Mouse (Mus musculus) embryonic facial prominence, embryonic 11.5 days (tissue): Measurements from ENCODE around the gene Fmnl2. TPM values are rescaled to one million over a fixed set of nuclear protein-coding genes. Genes with fewer than 3 reads are reported as not detected.

Source experiments
- ATAC-seq: fragments of 200-750 bp; cut with Nextera tagmentation; replicated peaks from 2 replicates; pipeline ENCODE4 v1.8.0; 2017; ENCODE audit warnings: low read depth; ENCODE audit not compliant: insufficient number of reproducible peaks, low FRiP score, low TSS enrichment
- DNase-seq: peaks from one replicate; pipeline ENCODE4 v3.0.0-alpha.2; 2015; ENCODE audit warnings: low spot score
- H3K27ac ChIP-seq: fragments of 300-500 bp; sonication (generic); replicated peaks from 2 replicates; pipeline ENCODE4 v1.5.1; 2014; ENCODE audit warnings: mild to moderate bottlenecking, low read depth, low read length, control low read depth
- H3K27me3 ChIP-seq: fragments of 300-500 bp; sonication (generic); 2 replicates; pipeline ENCODE4 v1.6.1; 2014; ENCODE audit warnings: mild to moderate bottlenecking, low read length, moderate library complexity, mixed read lengths; ENCODE audit not compliant: control insufficient read depth, insufficient read depth
- H3K36me3 ChIP-seq: fragments of 300-500 bp; sonication (generic); replicated peaks from 2 replicates; pipeline ENCODE4 v1.6.1; 2014; ENCODE audit warnings: low read depth, mild to moderate bottlenecking, low read length, moderate library complexity, mixed read lengths; ENCODE audit not compliant: control insufficient read depth, insufficient read depth
- H3K4me1 ChIP-seq: fragments of 300-500 bp; sonication (generic); 2 replicates; pipeline ENCODE4 v1.6.1; 2014; ENCODE audit warnings: low read length, mixed read lengths; ENCODE audit not compliant: control insufficient read depth, insufficient read depth
- H3K4me2 ChIP-seq: fragments of 300-500 bp; sonication (generic); 2 replicates; pipeline ENCODE4 v1.6.1; 2014; ENCODE audit warnings: low read depth, mild to moderate bottlenecking, control low read depth, low read length, moderate library complexity
- H3K4me3 ChIP-seq: fragments of 300-500 bp; sonication (generic); 2 replicates; pipeline ENCODE4 v1.5.1; 2014; ENCODE audit warnings: low read depth, low read length, control low read depth
- H3K9ac ChIP-seq: fragments of 300-500 bp; sonication (generic); replicated peaks from 2 replicates; pipeline ENCODE4 v1.6.1; 2014; ENCODE audit warnings: mild to moderate bottlenecking, control low read depth, low read length
- H3K9me3 ChIP-seq: fragments of 300-500 bp; sonication (generic); replicated peaks from 2 replicates; pipeline ENCODE4 v1.6.1; 2016; ENCODE audit warnings: mild to moderate bottlenecking, low read length, inconsistent platforms, mixed read lengths; ENCODE audit not compliant: control insufficient read depth
- WGBS: fragments of 180-500 bp; shearing (Covaris S2); extraction: QIAGEN DNeasy Blood & Tissue Kit; methylation state at CpG from one replicate; pipeline ENCODE4 v1.1.7; 2014; 5-methylcytosine and 5-hydroxymethylcytosine counted together
- polyA plus RNA-seq: library from polyadenylated mRNA; unstranded; fragments of >200 nt; fragmentation: Nextera tagmentation; extraction: Ambion mirVana; gene quantifications from 2 replicates; pipeline ENCODE4 v1.2.1, GENCODE M21; 2014

The Fmnl2 gene
- polyA plus RNA-seq, 1 experiment from 2014 or later, result 10.8 TPM

DNA sequence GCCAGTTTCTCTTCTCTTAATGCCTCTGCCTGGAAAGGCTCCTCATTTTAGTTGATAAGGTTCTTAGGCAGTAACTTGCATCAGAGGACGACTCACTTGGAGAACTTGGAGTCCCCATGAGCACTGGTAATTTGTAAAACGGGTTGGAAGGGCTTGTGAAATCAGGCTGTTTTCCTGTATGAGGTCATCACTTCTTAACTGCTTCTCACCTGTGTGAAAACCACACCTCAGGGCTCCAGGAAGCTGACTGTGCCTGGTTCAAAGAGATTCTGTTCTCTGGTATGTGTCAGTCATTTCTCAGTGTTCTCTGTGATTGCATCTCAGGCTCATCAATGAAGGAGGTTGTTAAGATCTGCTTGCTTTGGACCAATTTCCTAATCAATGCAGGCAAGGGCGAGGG lies 27.4 kb downstream of the Fmnl2 start:
- no peak for ATAC-seq
- Histone ChIP-seq H3K27ac (no peak overlapping the region), H3K36me3 (no peaks in the 10 kb centered on the region), H3K4me3 (no peak overlapping the region), H3K4me1 (no peaks in the 10 kb centered on the region), H3K9me3 (no peaks in the 10 kb centered on the region), H3K4me2 (no peak overlapping the region), H3K9ac (no peak overlapping the region), H3K27me3 (no peaks in the 10 kb centered on the region)
- 63% methylated on average over 3 of the region's 3 CpGs for WGBS
- no peak for DNase-seq

GRCm38 (mm10) chr2:52887281-52887680 lies 29.6 kb downstream of the Fmnl2 start:
- no peaks in the 10 kb centered on the region for H3K9me3 ChIP-seq
- WGBS, result 51% methylated on average over 2 of the region's 2 CpGs
- no peak overlapping the region for H3K9ac ChIP-seq
- no peak overlapping the region for H3K4me3 ChIP-seq
- ATAC-seq (no peak), DNase-seq (no peak)
- H3K4me2 ChIP-seq, result no peak overlapping the region
- no peaks in the 10 kb centered on the region for H3K36me3 ChIP-seq
- H3K27me3 ChIP-seq, result no peaks in the 10 kb centered on the region
- H3K4me1 ChIP-seq, result no peaks in the 10 kb centered on the region
- no peak overlapping the region for H3K27ac ChIP-seq

GRCm38 (mm10) chr2:52891115-52891514 lies 33.5 kb downstream of the Fmnl2 start:
- Histone ChIP-seq H3K4me2 (no peak overlapping the region), H3K27me3 (no peaks in the 10 kb centered on the region), H3K36me3 (no peaks in the 10 kb centered on the region), H3K9ac (no peak overlapping the region), H3K9me3 (no peaks in the 10 kb centered on the region), H3K4me3 (no peak overlapping the region), H3K27ac (no peak overlapping the region), H3K4me1 (no peaks in the 10 kb centered on the region)
- DNase-seq (peak; percentile 35), ATAC-seq (no peak)
- WGBS, result 63% methylated on average over 8 of the region's 8 CpGs

GRCm38 (mm10) chr2:52891744-52892143 lies 34.1 kb downstream of the Fmnl2 start:
- WGBS, result 91% methylated on average over 2 of the region's 2 CpGs
- Histone ChIP-seq H3K36me3 (no peaks in the 10 kb centered on the region), H3K27me3 (no peaks in the 10 kb centered on the region), H3K9ac (no peak overlapping the region), H3K4me2 (no peak overlapping the region), H3K4me1 (no peaks in the 10 kb centered on the region), H3K4me3 (no peak overlapping the region), H3K9me3 (no peaks in the 10 kb centered on the region), H3K27ac (no peak overlapping the region)
- ATAC-seq (no peak), DNase-seq (no peak)

GRCm38 (mm10) chr2:52894983-52895621 lies 37.4 kb downstream of the Fmnl2 start:
- no peak overlapping the region for H3K27ac ChIP-seq
- no peak overlapping the region for H3K4me2 ChIP-seq
- ATAC-seq, result no peak
- H3K27me3 ChIP-seq, result no peaks in the 10 kb centered on the region
- H3K9ac ChIP-seq, result no peak overlapping the region
- no peak for DNase-seq
- H3K4me3 ChIP-seq, result no peak overlapping the region
- H3K4me1 ChIP-seq, result no peaks in the 10 kb centered on the region; the same call in 1 of the 2 replicates
- no peaks in the 10 kb centered on the region for H3K9me3 ChIP-seq
- 82% methylated on average over 6 of the region's 6 CpGs for WGBS
- no peaks in the 10 kb centered on the region for H3K36me3 ChIP-seq

- ATAC-seq (no peak), DNase-seq (no peak)
- Histone ChIP-seq H3K36me3 (no peaks in the 10 kb centered on the region), H3K4me2 (no peak overlapping the region), H3K27ac (no peak overlapping the region), H3K27me3 (no peaks in the 10 kb centered on the region), H3K4me1 (no peaks in the 10 kb centered on the region; the same call in 1 of the 2 replicates), H3K9ac (no peak overlapping the region), H3K9me3 (no peaks in the 10 kb centered on the region), H3K4me3 (no peak overlapping the region)
- WGBS, result 83% methylated on average over 3 of the region's 3 CpGs
Measured at GRCm38 (mm10) chr2:52896995-52897394, 39.3 kb downstream of the Fmnl2 start.

DNA sequence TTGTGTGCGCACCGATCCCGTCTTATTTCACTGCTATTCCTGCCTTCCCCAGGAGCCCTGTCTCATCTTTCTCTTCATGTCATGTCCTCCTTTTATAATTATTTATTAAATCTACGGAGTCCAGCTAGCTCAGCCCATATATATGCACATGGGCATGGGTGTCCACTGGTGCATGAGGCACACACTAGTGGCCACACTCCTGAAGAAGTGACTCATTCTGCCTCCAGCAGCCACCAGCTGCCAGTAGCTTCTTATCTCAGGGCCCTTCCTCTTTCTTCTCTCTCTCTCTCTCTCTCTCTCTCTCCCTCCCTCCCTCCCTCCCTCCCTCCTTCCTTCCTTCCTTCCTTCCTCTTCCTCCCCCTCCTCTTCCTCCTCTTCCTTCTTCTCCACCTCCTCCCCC lies 43.1 kb downstream of the Fmnl2 start:
- WGBS, result 96% methylated on average over 4 of the region's 4 CpGs
- no peaks in the 10 kb centered on the region for H3K36me3 ChIP-seq
- no peak overlapping the region for H3K4me3 ChIP-seq
- H3K9ac ChIP-seq, result no peak overlapping the region
- no peaks in the 10 kb centered on the region for H3K27me3 ChIP-seq
- no peak for ATAC-seq
- no peak for DNase-seq
- no peak overlapping the region for H3K4me2 ChIP-seq
- H3K9me3 ChIP-seq, result no peaks in the 10 kb centered on the region
- H3K27ac ChIP-seq, result no peak overlapping the region
- H3K4me1 ChIP-seq, result no peaks in the 10 kb centered on the region; the same call in 1 of the 2 replicates

DNA sequence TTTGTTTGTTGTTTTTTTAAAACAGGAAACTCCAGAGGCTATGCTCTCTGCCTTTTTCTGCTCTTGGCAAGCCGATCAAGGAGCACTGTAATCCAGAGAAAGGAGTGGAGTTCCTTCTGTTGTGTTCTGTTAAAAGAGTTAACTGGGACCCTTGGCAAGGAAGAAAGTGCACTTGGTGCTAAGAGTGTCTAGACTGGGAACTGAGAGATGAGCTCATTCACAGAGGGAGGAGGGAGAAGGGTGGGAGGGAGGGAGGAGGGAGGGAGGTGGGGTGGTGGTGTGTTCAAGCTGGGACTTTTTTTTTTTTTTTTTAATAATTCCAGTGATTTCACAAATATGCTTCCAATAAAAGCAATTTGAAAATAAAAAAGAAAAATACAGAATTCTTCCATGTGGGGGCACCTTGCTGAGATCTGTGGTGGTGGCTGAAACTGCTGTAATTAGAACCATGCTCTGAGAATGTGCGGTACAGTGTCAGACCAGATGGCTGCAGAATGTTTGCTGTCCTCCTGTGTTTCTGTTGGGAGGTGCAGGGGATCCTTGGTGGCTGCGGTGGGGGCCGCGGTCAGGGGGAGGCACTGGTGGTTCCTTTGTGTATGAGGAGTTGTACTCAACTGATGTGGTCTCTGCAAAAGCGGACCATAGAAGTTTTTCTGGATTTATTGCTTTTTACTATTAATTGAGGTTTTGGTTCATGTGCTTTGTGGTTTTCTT lies 43.8 kb downstream of the Fmnl2 start:
- Histone ChIP-seq H3K4me1 (no peaks in the 10 kb centered on the region; the same call in 1 of the 2 replicates), H3K36me3 (no peaks in the 10 kb centered on the region), H3K9me3 (no peaks in the 10 kb centered on the region), H3K4me2 (no peak overlapping the region), H3K27me3 (no peaks in the 10 kb centered on the region), H3K9ac (no peak overlapping the region), H3K27ac (no peak overlapping the region), H3K4me3 (no peak overlapping the region)
- WGBS, result 44% methylated on average over 6 of the region's 6 CpGs
- ATAC-seq (peak; percentile 72), DNase-seq (peak; percentile 69)
